Mouse (Mus musculus) intestine, embryonic 15.5 days (tissue): ENCODE results near the gene Pnpo. TPM values are rescaled to one million over a fixed set of nuclear protein-coding genes. Genes with fewer than 3 reads are reported as not detected.
A peak's percentile ranks its signal among the peaks of the same experiment; 100 is the strongest.

Experiments used
- ATAC-seq: fragments of 200-750 bp; cut with Nextera tagmentation; 2 replicates; pipeline ENCODE4 v1.8.0; 2017; ENCODE audit warnings: moderate TSS enrichment, moderate library complexity
- H3K27ac ChIP-seq: fragments of 300-500 bp; sonication (generic); 2 replicates; pipeline ENCODE4 v1.5.1; 2015; ENCODE audit warnings: mild to moderate bottlenecking, inconsistent platforms
- H3K27me3 ChIP-seq: fragments of 300-500 bp; sonication (generic); replicated peaks from 2 replicates; pipeline ENCODE4 v1.6.1; 2015; ENCODE audit warnings: inconsistent platforms
- H3K36me3 ChIP-seq: fragments of 300-500 bp; sonication (generic); 2 replicates; pipeline ENCODE4 v1.6.1; 2015; ENCODE audit warnings: inconsistent platforms
- H3K4me1 ChIP-seq: fragments of 300-500 bp; sonication (generic); replicated peaks from 2 replicates; pipeline ENCODE4 v1.6.1; 2015; ENCODE audit warnings: inconsistent platforms
- H3K4me2 ChIP-seq: fragments of 300-500 bp; sonication (generic); replicated peaks from 2 replicates; pipeline ENCODE4 v1.6.1; 2015; ENCODE audit warnings: mild to moderate bottlenecking, inconsistent platforms
- H3K4me3 ChIP-seq: fragments of 300-500 bp; sonication (generic); replicated peaks from 2 replicates; pipeline ENCODE4 v1.5.1; 2015; ENCODE audit warnings: inconsistent platforms
- H3K9ac ChIP-seq: fragments of 300-500 bp; sonication (generic); 2 replicates; pipeline ENCODE4 v1.6.1; 2015; ENCODE audit warnings: inconsistent platforms
- H3K9me3 ChIP-seq: fragments of 300-500 bp; sonication (generic); 2 replicates; pipeline ENCODE4 v1.6.1; 2016; ENCODE audit warnings: inconsistent platforms
- WGBS: fragments of 180-500 bp; shearing (Covaris S2); methylation state at CpG from one replicate; pipeline ENCODE4 v1.1.7; 2015; 5-methylcytosine and 5-hydroxymethylcytosine counted together
- polyA plus RNA-seq: library from polyadenylated mRNA; unstranded; fragments of >200 nt; fragmentation: Nextera tagmentation; extraction: Ambion mirVana; gene quantifications from 2 replicates; pipeline ENCODE4 v1.2.1, GENCODE M21; 2015

Pnpo gene
- polyA plus RNA-seq, 1 experiment from 2014 or later = 81.9 TPM

DNA sequence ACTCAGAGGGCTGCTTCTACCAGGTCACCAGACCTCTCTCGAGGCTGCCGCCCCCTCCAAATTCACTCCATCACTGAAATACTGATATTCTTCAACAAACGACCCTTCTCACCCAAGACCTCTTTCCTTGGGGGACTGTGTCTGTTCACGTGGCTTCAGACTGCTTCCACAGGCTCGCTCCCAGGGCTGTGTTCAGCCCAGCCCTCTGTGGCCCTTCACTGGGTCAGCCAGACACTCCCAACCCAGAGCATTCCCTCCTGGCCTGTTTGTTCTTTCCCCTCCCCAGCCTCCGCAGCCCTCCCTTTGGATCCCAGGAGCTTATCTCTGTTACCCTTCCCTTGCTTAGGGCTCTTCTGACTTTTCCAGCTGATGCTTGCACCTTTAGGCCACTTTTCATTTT, 24.7 kb upstream of the Pnpo start:
- 0 out of 2 replicates have a peak, but pooled peaks have one; percentile 42 for ATAC-seq
- Histone ChIP-seq H3K4me3 (no peak overlapping the region), H3K36me3 (no peaks in the 10 kb centered on the region), H3K9me3 (no peaks in the 10 kb centered on the region), H3K27me3 (no peaks in the 10 kb centered on the region), H3K9ac (no peak overlapping the region), H3K4me1 (peaks cover 30% of the 10 kb centered on the region), H3K4me2 (no peak overlapping the region), H3K27ac (peak overlapping the region; percentile 24; the same call in 1 of the 2 replicates)
- 47% methylated on average over 6 of the region's 6 CpGs for WGBS

DNA sequence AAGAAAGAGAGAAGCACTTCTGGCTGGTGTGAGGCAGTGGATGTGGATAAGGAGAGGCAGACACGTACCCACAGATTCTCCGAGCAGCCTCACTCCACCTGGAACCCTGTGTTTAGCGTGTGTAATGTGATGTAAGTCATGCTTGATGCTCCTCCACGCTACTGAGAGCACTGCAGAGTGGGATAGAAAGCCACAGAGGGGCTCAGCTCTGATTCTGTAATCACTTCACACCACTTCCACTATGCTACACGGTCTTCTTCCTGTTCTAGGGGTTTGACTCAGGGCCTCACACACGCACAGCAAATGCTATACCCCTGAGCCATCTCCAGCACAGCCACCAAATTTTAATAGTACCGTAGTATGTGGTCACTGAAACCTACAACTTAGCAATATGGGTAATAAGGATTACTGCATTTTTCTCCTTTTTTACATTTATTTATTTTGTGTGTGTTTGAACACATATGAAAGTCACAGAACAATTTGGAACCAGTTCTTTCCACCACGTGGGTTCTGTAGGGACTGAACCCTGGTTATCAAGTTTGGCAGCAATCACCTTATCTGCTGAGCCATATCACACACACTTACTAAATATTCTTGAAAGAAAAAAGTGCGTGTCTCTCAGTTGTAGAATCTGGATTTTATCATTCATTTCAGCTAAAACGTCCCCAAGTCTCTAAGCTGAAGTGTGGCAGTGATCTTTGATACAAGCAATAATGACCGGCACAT, 23.9 kb upstream of the Pnpo start:
- Histone ChIP-seq H3K27me3 (no peaks in the 10 kb centered on the region), H3K4me3 (no peak overlapping the region), H3K9me3 (no peaks in the 10 kb centered on the region), H3K4me1 (peaks cover 30% of the 10 kb centered on the region), H3K36me3 (no peaks in the 10 kb centered on the region), H3K9ac (no peak overlapping the region), H3K4me2 (0 out of 2 replicates have a peak overlapping the region, but pooled peaks have one; percentile 26), H3K27ac (peak overlapping the region; percentile 33; the same call in 1 of the 2 replicates)
- no peak for ATAC-seq
- 69% methylated on average over 11 of the region's 11 CpGs for WGBS

DNA sequence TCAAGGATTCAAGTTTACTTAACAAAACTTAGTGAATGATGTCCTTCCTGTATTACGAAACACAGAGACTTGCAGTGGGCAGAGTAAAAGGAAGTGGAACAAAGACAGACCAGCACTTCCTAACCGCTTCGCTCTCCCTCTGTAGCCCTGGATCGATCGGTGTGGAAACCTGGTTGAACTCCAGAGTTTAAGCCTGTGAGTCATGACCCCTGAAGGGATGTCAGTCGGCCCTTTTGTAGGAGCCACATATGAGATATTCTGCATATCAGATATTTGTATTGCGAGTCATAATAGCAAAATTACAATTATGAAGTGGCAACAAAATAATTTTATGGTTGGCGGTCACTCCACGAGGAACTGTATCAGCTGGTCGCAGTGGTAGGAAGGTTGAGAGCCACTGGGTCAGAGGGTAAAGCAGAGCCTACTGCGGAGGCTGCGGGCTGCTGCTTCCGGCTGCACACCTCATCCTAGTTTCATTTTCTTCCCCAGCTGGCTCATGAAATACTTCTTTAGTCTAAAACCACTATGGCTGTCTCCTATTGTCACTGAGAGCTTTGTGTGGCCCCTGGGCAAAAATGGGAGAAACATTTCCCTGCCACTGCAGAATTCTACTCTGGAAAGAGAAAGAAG, 23.2 kb upstream of the Pnpo start:
- WGBS = 73% methylated on average over 13 of the region's 13 CpGs

DNA sequence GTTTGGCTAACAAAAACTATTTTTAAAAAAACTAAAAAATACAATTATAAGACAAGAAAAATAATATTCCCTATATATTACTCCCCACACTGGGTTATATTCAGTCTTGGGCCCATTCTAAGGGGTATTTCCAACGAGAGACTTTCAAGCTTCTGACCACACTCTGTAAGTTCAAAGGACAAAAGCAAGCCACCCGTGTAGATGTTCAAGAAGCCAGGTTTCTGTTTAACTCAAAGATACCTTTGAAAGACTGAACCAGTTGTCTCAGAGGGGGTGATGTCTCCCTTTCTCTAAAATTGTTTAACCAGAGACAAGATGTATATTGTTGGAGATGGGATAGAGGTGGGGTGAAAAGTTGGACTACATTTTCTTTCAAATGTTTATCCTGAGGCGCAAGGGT, 22.4 kb upstream of the Pnpo start:
- Histone ChIP-seq H3K9ac (no peak overlapping the region), H3K9me3 (no peaks in the 10 kb centered on the region), H3K27ac (no peak overlapping the region), H3K4me2 (no peak overlapping the region), H3K4me3 (no peak overlapping the region), H3K4me1 (peaks cover 30% of the 10 kb centered on the region), H3K27me3 (no peaks in the 10 kb centered on the region), H3K36me3 (peaks cover 4% of the 10 kb centered on the region; the same call in 1 of the 2 replicates)
- 83% methylated on average over 3 of the region's 3 CpGs for WGBS
- no peak for ATAC-seq

More for the DNA sequence above, 23.2 kb upstream of the Pnpo start:
- H3K4me2 ChIP-seq = 0 out of 2 replicates have a peak overlapping the region, but pooled peaks have one; percentile 26
- H3K4me1 ChIP-seq = peaks cover 30% of the 10 kb centered on the region
- H3K9me3 ChIP-seq = no peaks in the 10 kb centered on the region
- H3K4me3 ChIP-seq = no peak overlapping the region
- H3K9ac ChIP-seq = no peak overlapping the region
- H3K27ac ChIP-seq = 0 out of 2 replicates have a peak overlapping the region, but pooled peaks have one; percentile 33
- ATAC-seq = no peak
- H3K27me3 ChIP-seq = no peaks in the 10 kb centered on the region
- H3K36me3 ChIP-seq = no peaks in the 10 kb centered on the region

DNA sequence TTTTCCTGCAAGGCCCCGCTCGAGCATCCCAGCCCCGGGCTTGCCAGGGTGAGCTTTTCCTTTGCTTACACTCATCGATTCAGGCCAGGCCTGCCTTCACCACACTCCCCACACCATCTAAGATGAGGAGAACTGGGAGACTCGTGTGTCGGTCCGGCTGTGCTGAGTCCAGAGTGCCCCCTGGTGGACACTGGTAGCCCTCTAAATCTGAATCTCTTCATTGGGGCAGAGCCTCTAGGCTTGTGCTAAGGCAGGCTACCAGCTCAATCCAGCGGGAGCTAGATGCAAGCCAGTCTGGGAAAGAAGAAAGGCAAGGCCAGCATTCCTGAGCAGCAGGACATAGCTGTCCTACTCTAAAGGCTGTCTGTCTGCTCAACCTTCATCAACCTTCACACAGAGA, 19.8 kb upstream of the Pnpo start:
- Histone ChIP-seq H3K4me1 (peaks cover 10% of the 10 kb centered on the region), H3K9me3 (no peaks in the 10 kb centered on the region), H3K27ac (no peak overlapping the region), H3K9ac (no peak overlapping the region), H3K4me3 (no peak overlapping the region), H3K27me3 (no peaks in the 10 kb centered on the region), H3K4me2 (no peak overlapping the region), H3K36me3 (peaks cover 24% of the 10 kb centered on the region)
- 11% methylated on average over 8 of the region's 8 CpGs for WGBS
- ATAC-seq = peak; percentile 77

DNA sequence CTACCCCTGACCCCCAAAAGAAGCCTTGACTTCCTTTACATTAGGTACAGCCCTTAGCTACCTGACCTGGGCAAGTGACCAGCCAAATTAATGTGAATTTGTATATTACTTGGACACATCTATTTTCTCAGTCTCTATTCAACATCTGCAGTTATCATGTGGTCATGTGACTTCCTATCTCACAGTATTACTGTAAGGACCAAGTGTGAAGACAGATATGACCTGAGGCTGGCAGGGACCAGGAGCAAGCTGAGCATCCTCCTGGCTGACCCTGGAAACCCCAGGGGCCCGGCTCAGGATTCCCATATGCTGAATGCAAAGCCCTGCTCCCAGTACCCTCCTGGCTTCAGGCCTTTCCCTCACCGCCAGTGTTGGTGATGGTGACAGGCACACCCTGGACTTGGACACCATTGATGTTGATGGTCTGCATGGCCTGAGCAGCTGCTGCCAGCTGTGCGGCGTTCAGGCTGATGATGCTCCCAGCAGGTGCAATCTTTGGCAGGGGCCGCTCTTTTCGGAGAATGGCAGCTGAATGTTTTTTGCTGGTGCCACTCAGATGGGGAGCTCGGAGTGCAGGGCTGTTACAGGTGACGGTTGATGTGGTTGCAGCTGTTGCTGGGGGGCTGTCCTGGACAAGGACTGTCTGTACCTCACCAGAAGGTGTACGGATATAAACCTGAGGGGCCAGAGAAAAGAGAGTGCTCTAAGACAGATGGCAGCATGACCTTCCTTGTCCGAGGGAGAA, 13.4 kb upstream of the Pnpo start:
- no peak overlapping the region for H3K27ac ChIP-seq
- no peak overlapping the region for H3K9ac ChIP-seq
- ATAC-seq = no peak
- WGBS = 88% methylated on average over 10 of the region's 10 CpGs
- no peaks in the 10 kb centered on the region for H3K9me3 ChIP-seq
- H3K4me3 ChIP-seq = no peak overlapping the region
- H3K27me3 ChIP-seq = no peaks in the 10 kb centered on the region
- no peaks in the 10 kb centered on the region for H3K4me1 ChIP-seq
- peaks cover 62% of the 10 kb centered on the region for H3K36me3 ChIP-seq
- H3K4me2 ChIP-seq = no peak overlapping the region

DNA sequence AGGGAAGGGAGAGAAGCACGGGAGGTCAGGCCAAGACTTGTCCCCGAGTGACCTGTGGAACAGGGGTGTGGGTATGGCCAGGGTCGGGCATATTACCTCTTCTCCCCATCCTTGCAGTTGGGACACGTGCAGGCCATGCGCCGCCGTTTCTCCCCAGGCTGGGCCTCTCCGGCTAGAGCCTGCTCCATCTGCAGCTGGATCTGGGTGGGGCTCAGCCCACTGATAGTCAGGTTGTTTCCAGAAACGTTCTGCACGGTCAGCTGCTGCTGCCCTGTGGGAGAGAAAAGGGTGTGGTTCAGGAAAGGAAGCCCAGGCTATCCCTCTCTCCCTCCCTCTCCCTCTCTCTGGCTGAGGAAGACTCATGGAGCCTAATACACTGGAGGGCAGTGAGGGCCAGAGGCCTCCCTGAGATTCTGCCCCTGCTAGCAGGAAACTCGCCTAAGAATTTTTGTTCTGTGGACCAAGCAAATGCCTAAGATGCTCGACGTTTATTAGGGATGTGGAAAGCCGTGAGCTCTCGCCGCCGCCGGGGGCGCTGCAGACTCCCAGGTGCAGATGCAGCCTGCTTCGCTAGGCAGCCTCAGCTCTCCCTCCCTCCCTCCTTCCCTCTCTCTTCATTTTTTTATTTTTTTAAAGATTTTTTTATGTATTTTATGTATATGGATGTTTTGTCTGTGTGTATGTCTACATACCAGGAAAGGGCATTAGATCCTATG, 12.4 kb upstream of the Pnpo start:
- no peak overlapping the region for H3K4me3 ChIP-seq
- peak; percentile 80 for ATAC-seq
- H3K4me2 ChIP-seq = no peak overlapping the region
- H3K27ac ChIP-seq = no peak overlapping the region
- H3K27me3 ChIP-seq = no peaks in the 10 kb centered on the region
- H3K36me3 ChIP-seq = peaks cover 66% of the 10 kb centered on the region
- H3K4me1 ChIP-seq = no peaks in the 10 kb centered on the region
- no peaks in the 10 kb centered on the region for H3K9me3 ChIP-seq
- H3K9ac ChIP-seq = no peak overlapping the region
- WGBS = 52% methylated on average over 20 of the region's 20 CpGs

DNA sequence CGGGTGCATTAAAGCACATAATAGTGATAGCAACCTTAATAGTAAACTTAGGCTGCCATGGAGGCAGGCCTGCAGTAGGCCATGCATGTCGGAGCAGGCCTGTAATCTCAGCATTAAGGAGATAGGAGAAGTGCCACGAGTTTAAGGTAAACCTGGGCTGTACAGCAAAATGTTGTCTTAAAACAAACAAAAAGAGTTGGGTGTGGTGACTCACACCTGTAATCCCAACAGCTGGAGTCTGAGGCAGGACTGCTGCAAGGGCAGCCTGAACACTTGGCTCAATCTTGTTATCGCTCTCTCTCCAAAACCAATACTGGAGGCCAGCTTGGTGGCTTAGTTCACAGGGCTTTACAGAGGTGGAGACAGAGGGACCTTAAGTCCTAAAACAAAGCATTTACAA, 11.3 kb upstream of the Pnpo start:
- ATAC-seq = no peak
- Histone ChIP-seq H3K4me2 (no peak overlapping the region), H3K27ac (no peak overlapping the region; the same call in 1 of the 2 replicates), H3K36me3 (peaks cover 58% of the 10 kb centered on the region), H3K9me3 (no peaks in the 10 kb centered on the region), H3K9ac (no peak overlapping the region), H3K4me1 (no peaks in the 10 kb centered on the region), H3K4me3 (no peak overlapping the region), H3K27me3 (no peaks in the 10 kb centered on the region)
- 84% methylated on average over 4 of the region's 4 CpGs for WGBS

DNA sequence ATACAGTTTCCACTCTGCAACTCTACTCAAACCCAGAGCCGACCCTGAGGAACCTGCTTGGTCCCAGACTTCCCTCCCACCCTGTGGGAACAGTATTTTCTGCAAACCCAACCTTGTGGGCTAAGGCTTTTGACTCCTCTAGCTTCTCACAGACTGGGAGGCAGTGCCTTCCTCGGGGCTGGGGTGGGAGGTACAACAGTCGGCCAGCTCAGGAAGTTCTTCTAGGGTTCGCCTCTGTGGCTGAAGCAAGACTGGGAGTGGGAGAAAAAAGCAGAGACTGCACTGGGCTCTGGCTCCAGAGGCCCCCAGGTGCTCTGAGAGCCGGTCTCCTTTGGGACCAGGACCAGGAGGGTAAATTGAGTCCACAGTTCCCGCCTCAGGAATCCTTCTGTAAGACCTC, 9.1 kb upstream of the Pnpo start:
- H3K9ac ChIP-seq = no peak overlapping the region
- no peaks in the 10 kb centered on the region; the same call in 1 of the 2 replicates for H3K4me1 ChIP-seq
- peaks cover 55% of the 10 kb centered on the region for H3K36me3 ChIP-seq
- no peak for ATAC-seq
- H3K27me3 ChIP-seq = no peaks in the 10 kb centered on the region
- no peaks in the 10 kb centered on the region for H3K9me3 ChIP-seq
- no peak overlapping the region for H3K4me2 ChIP-seq
- WGBS = 71% methylated on average over 6 of the region's 6 CpGs
- no peak overlapping the region for H3K27ac ChIP-seq
- H3K4me3 ChIP-seq = no peak overlapping the region

DNA sequence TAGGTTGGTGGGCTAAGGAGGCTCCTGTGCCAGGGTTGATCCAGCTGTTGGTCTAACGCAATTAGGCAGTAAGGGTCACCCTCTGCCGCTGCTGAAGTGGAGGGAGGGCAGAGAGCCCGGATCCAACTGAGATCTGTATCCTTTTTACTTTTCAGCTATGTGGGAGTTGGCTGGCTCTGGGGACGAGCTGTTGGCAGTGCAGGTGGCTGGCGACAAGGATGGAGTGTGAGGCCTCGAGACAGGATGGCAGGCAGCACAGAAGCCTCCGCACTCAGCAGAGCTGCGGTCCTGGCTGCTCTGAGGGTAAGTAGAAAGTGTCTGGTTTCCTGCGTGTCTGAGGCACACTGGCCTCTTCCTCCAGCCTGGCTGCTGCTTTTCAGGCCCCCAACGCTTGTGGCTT, 8.6 kb upstream of the Pnpo start:
- Histone ChIP-seq H3K36me3 (peaks cover 52% of the 10 kb centered on the region), H3K9me3 (no peaks in the 10 kb centered on the region), H3K4me3 (no peak overlapping the region), H3K27ac (no peak overlapping the region), H3K27me3 (no peaks in the 10 kb centered on the region), H3K9ac (no peak overlapping the region), H3K4me2 (no peak overlapping the region), H3K4me1 (no peaks in the 10 kb centered on the region; the same call in 1 of the 2 replicates)
- ATAC-seq = no peak
- 77% methylated on average over 10 of the region's 10 CpGs for WGBS

DNA sequence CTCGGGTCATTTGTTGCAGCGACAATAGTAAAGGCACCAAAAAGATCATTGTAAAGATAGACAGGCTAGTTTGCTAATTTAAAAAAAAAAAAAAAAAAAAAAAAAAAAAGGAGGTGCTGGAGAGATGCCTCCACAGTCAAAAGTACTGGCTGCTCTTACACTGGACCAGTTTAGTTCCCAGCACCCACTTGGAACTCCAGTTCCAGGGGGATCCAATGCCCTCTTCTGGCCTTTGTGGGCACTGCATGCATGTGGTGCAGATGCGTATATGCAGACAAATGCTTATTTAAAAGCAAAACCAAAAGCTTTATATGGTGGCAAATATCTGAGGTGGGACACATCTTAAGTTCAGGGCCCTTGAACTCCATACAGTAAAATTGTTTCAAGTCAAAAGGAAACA, 7.0 kb upstream of the Pnpo start:
- ATAC-seq = no peak
- H3K9ac ChIP-seq = no peak overlapping the region
- no peak overlapping the region for H3K4me2 ChIP-seq
- H3K4me3 ChIP-seq = no peak overlapping the region
- H3K36me3 ChIP-seq = peaks cover 40% of the 10 kb centered on the region
- no peaks in the 10 kb centered on the region for H3K27me3 ChIP-seq
- H3K27ac ChIP-seq = no peak overlapping the region
- WGBS = 96% methylated on average over 3 of the region's 3 CpGs
- no peaks in the 10 kb centered on the region; the same call in 1 of the 2 replicates for H3K4me1 ChIP-seq
- no peaks in the 10 kb centered on the region for H3K9me3 ChIP-seq

DNA sequence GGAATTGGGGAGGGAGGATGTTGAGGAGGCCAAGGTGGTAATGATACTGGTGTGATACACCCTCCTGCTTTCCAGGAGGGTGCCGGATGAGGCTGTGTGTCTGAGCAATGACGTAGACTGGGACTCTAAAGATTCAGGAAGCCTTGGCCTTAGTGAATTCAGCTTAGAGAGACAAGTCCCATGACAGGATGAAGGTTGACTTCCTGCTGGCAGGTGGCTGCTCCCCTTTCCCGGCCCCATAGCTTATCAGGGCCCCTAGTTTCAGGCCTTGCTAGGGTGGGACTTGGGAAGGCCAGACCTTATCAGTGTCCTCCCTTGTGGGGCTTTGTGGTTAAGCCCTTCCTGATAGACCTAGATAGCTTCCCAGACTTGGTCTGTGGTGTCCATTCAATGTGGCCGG, 4.1 kb upstream of the Pnpo start:
- Histone ChIP-seq H3K27ac (no peak overlapping the region), H3K9ac (no peak overlapping the region), H3K36me3 (peaks cover 20% of the 10 kb centered on the region), H3K4me3 (no peak overlapping the region), H3K27me3 (no peaks in the 10 kb centered on the region), H3K4me1 (peaks cover 10% of the 10 kb centered on the region), H3K9me3 (no peaks in the 10 kb centered on the region), H3K4me2 (no peak overlapping the region)
- WGBS = 79% methylated on average over 4 of the region's 4 CpGs
- ATAC-seq = peak; percentile 40; the same call in 1 of the 2 replicates
